Mouse (Mus musculus) erythroblast, embryonic 14.5 days (primary cell): ENCODE measurements at regions not wholly inside any gene's neighbourhood (a gene's known extent, or its start where the extent isn't known, plus 50 kb on each side); places are given as distances from the start of the nearest gene placed in this dataset.

ENCODE experiments used
- H3K27me3 ChIP-seq: 2 replicates; pipeline ENCODE4 v1.6.1; 2012; ENCODE audit warnings: inconsistent platforms; ENCODE audit not compliant: control insufficient read depth
- H3K36me3 ChIP-seq: 2 replicates; pipeline ENCODE4 v1.6.1; 2012; ENCODE audit warnings: mild to moderate bottlenecking, inconsistent platforms; ENCODE audit not compliant: control insufficient read depth
- H3K4me1 ChIP-seq: 2 replicates; pipeline ENCODE4 v1.6.1; 2012; ENCODE audit warnings: inconsistent platforms; ENCODE audit not compliant: control insufficient read depth
- H3K4me3 ChIP-seq: replicated peaks from 2 replicates; pipeline ENCODE3; 2012; ENCODE audit warnings: moderate library complexity, mild to moderate bottlenecking, inconsistent platforms
- H3K9me3 ChIP-seq: 2 replicates; pipeline ENCODE4 v1.6.1; 2012; ENCODE audit warnings: low read length, inconsistent platforms, mixed read lengths; ENCODE audit not compliant: control insufficient read depth
- GATA1 ChIP-seq: IDR thresholded peaks from 2 replicates; pipeline ENCODE4 v1.6.1; 2012; ENCODE audit warnings: low read length, inconsistent platforms, mixed read lengths
- TAL1 ChIP-seq: IDR thresholded peaks from 3 replicates; pipeline ENCODE4 v1.6.1; 2012; ENCODE audit warnings: low read length, inconsistent platforms, mixed read lengths

DNA sequence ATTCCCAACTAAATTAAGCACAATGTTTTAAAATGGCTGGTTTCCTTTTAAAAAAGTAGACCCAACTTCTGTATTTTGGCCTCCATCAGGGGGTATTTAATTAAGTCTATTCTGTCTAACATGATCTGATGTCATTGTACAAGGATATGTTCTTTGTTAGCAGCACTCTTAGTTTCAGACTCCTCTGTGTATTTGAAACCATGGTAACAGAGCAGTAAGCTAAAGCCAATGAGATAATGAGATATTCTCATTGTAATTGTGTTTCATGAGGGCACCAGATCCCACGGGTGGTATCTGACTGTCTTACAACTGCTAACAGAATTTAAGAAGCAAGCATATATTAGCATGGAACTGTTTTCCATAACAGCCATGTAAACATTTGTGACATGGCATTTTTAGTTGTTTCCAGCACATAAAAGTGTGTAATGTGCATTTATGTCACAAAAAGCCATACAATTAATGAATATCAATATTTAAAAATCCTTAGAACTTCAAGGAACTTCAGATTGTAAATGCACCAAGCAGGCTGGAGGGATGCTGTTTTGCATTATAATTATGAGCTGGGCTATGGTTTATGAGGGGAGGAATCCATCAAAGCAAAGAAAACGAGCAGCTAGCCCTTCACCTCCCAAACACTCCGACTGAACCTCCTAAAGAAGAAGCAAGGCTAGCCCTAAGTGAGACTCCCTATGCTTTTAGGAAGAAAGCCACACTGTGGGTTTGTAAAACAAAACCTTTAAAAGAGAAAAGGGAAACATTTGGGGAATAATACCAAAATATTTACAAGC lies 240.7 kb upstream of the Veph1 start:
- Histone ChIP-seq H3K9me3 (no peaks in the 10 kb centered on the region), H3K27me3 (no peaks in the 10 kb centered on the region), H3K4me1 (no peaks in the 10 kb centered on the region), H3K36me3 (no peaks in the 10 kb centered on the region), H3K4me3 (no peak overlapping the region)
- no peak for TF ChIP-seq GATA1
- TF ChIP-seq TAL1: no peak

GRCm38 (mm10) chr3:66536673-66537072 lies 240.0 kb upstream of the Veph1 start:
- Histone ChIP-seq H3K27me3 (no peaks in the 10 kb centered on the region), H3K4me1 (no peaks in the 10 kb centered on the region), H3K9me3 (no peaks in the 10 kb centered on the region), H3K36me3 (no peaks in the 10 kb centered on the region), H3K4me3 (no peak overlapping the region)
- TF ChIP-seq GATA1: no peak
- TF ChIP-seq TAL1: no peak

DNA sequence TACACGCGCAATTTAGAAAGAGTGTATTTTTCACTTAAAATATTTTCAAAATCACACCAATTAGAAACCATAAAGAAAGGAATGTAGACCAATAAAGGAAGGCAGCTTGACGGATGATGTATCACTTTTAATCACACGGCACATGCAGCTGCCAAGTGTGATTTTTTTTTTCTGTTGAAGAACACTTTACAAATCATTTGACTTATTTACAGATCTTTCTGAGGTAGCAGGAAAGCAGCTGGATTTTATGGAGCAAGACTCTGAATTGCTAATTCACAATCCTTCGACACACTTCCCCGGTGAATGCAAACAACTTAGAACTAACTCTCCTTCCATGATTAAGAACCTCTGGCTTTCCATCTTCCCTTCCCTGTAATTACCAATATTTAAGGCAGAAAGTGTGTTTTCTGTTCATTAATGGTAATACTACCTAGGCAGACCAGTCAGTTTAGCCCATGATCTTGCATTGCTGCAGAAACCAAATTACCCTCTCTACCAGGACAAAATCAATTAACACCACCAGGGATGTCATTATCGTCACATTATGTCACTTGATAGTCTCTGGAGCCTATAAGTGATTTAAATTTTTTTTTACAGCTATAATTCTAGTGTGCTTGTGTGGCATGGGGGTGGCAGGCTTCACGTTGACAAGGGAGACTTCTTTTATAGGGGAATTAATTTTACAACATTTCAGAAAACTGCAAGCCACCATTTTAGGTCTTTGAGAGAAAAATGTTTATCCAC lies 239.3 kb upstream of the Veph1 start:
- Histone ChIP-seq H3K4me1 (no peaks in the 10 kb centered on the region), H3K4me3 (no peak overlapping the region), H3K9me3 (no peaks in the 10 kb centered on the region), H3K36me3 (no peaks in the 10 kb centered on the region), H3K27me3 (no peaks in the 10 kb centered on the region)
- TF ChIP-seq GATA1: no peak
- no peak for TF ChIP-seq TAL1

DNA sequence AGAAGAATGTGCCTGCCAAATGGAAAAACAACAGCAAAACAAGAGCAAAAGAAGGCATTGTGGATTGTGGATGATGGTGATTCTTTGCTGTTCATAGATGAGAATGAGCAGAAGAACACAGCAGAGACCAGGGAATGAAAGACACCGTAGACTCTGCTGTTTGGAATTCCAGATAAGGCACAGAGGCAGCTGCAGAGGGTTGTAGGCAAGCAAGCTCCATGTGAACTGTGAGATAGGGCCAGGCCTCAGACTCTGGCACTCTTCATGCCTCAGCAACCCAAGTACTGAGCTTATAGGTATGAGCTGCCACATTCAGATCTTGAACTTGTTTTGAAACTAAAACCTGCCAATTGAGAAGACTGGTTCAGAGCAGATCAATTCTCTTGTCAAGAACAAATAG lies 223.3 kb upstream of the Veph1 start:
- no peaks in the 10 kb centered on the region for H3K36me3 ChIP-seq
- TF ChIP-seq TAL1 (peak; percentile 51; the same call in 2 of the 3 replicates), GATA1 (no peak)
- peaks cover 31% of the 10 kb centered on the region for H3K4me1 ChIP-seq
- no peaks in the 10 kb centered on the region for H3K9me3 ChIP-seq
- H3K4me3 ChIP-seq: no peak overlapping the region
- H3K27me3 ChIP-seq: no peaks in the 10 kb centered on the region

DNA sequence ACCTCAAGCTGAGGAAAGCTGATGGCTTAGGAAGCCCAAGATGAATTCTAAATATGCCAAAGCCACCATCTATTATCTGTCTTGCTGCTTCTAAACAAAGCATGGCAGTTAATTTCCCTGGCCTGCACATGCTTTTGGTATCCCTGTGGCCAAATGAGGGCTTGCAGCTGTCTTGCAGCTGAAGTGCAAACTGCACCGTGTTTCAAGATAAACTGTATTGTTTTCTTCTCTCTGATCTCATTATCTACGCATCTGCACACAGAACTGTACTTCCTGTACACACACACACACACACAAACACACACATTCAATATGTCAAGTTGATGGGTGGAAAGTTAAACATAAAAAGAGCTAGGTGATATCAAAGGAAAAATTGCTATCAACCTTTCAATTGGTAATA lies 221.7 kb upstream of the Veph1 start:
- Histone ChIP-seq H3K4me1 (peaks cover 35% of the 10 kb centered on the region), H3K4me3 (no peak overlapping the region), H3K9me3 (no peaks in the 10 kb centered on the region), H3K36me3 (no peaks in the 10 kb centered on the region), H3K27me3 (no peaks in the 10 kb centered on the region)
- no peak for TF ChIP-seq TAL1
- no peak for TF ChIP-seq GATA1

DNA sequence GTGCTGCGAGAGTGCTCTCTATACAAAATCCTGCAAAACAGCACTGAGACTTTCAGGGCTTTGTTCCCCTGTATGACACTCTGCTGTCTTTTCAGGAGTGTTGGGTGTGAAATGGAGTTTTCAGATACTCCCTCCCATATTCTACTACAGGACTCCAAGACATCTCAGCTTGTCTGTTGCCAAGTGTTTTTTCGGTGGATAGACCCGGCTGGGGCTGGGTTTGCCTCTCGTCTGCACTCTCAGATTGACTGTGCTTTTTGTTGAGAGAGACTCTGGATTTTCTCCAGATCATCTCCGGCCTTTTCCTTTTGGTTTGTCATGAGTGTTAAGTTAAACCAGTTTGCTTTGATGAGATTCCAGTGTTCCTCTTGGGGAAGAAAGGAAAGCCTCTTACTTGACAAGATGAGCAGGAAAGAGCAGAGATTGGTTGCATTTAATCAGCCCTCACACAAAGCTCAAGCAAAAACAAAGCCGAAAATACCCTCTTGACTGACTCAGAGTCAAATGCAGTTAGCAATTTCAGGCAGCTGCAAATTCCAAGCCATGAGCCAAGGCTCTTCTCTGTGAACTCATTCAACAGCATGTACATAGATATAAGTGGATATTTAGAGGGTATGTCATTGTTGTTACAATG lies 219.3 kb upstream of the Veph1 start:
- no peaks in the 10 kb centered on the region for H3K36me3 ChIP-seq
- H3K9me3 ChIP-seq: no peaks in the 10 kb centered on the region
- TF ChIP-seq TAL1 (no peak), GATA1 (no peak)
- H3K27me3 ChIP-seq: no peaks in the 10 kb centered on the region
- no peak overlapping the region for H3K4me3 ChIP-seq
- H3K4me1 ChIP-seq: peaks cover 29% of the 10 kb centered on the region

GRCm38 (mm10) chr3:66514587-66514986 lies 217.9 kb upstream of the Veph1 start:
- Histone ChIP-seq H3K36me3 (no peaks in the 10 kb centered on the region), H3K9me3 (no peaks in the 10 kb centered on the region), H3K27me3 (no peaks in the 10 kb centered on the region), H3K4me1 (peaks cover 18% of the 10 kb centered on the region), H3K4me3 (no peak overlapping the region)
- TF ChIP-seq TAL1: no peak
- no peak for TF ChIP-seq GATA1

DNA sequence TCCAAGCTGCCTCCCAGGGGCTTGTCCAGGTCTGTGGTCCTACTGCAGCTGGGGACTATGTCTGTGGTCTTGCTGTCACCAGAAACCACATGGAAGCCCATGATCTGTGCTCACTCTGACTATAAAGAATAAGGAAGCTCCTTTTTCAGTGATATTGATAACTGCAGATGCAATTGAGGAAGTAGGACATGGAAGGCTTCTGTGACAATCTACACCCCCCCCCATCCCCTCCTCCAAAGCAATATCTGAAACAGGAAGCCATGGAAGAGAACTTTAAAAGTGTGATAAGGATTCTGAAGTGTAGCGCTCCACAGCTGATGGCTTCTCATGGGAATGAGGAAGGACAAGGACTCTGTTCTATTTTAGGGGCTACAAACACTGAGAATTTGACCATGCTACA lies 215.8 kb upstream of the Veph1 start:
- TF ChIP-seq GATA1 (no peak), TAL1 (no peak)
- H3K4me3 ChIP-seq: no peak overlapping the region
- no peaks in the 10 kb centered on the region for H3K27me3 ChIP-seq
- H3K36me3 ChIP-seq: no peaks in the 10 kb centered on the region
- peaks cover 8% of the 10 kb centered on the region for H3K4me1 ChIP-seq
- no peaks in the 10 kb centered on the region for H3K9me3 ChIP-seq

DNA sequence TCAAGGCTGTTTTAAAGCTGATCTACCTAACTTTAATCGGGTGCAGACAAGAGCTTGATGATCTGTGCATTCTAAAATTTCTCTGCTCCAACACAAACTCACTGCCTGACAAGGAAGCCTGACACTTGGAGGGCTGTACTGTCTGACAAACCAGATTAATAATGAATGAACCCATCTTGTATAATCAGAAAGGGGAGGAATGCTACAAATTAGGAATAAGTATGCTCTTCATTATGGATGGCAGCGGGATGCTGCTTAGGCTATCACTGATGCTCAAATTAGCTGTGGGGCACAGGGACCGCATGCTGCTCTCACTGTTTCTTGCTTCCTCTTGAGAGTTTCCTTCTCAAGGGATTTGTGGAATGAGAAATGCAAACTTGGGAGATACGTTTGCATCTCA lies 213.8 kb upstream of the Veph1 start:
- Histone ChIP-seq H3K4me1 (peaks cover 5% of the 10 kb centered on the region), H3K4me3 (no peak overlapping the region), H3K27me3 (peaks cover 13% of the 10 kb centered on the region; the same call in 1 of the 2 replicates), H3K9me3 (no peaks in the 10 kb centered on the region), H3K36me3 (no peaks in the 10 kb centered on the region)
- TF ChIP-seq TAL1 (no peak), GATA1 (no peak)
